Mouse (Mus musculus) C2C12 (cell line): ENCODE measurements around the gene Ndufc1. TPM values are rescaled to one million over a fixed set of nuclear protein-coding genes. Genes with fewer than 3 reads are reported as not detected.

ENCODE experiments used
- H3K27me3 ChIP-seq: one replicate; pipeline ENCODE4 v1.6.1; 2011; ENCODE audit not compliant: control insufficient read depth, insufficient read depth, insufficient read length
- H3K36me3 ChIP-seq: one replicate; pipeline ENCODE4 v1.6.1; 2011; ENCODE audit not compliant: control insufficient read depth, insufficient read depth
- H3K4me3 ChIP-seq: one replicate; pipeline ENCODE4 v1.5.1; 2011; ENCODE audit warnings: mild to moderate bottlenecking, control low read depth; ENCODE audit not compliant: poor library complexity, insufficient read depth, severe bottlenecking
- H3K79me2 ChIP-seq: one replicate; pipeline ENCODE4 v1.6.1; 2011; ENCODE audit not compliant: control insufficient read depth, insufficient read depth
- H3K79me3 ChIP-seq: one replicate; pipeline ENCODE4 v1.6.1; 2011; ENCODE audit warnings: low read depth, control low read depth
- H3ac ChIP-seq: one replicate; pipeline ENCODE3; 2011; ENCODE audit warnings: low read depth; ENCODE audit not compliant: control insufficient read depth, insufficient read length
- CEBPB ChIP-seq: IDR thresholded peaks from one replicate; pipeline ENCODE4 v1.6.1; 2011; ENCODE audit warnings: low read depth, mild to moderate bottlenecking, control low read depth, moderate library complexity
- CTCF ChIP-seq: IDR thresholded peaks from one replicate; pipeline ENCODE4 v1.5.1; 2011; ENCODE audit not compliant: control insufficient read depth, insufficient read depth, insufficient read length
- FOSL1 ChIP-seq: IDR thresholded peaks from one replicate; pipeline ENCODE4 v1.8.0; 2011; ENCODE audit warnings: mild to moderate bottlenecking, low read length; ENCODE audit not compliant: poor library complexity, insufficient read depth, severe bottlenecking
- MAX ChIP-seq: IDR thresholded peaks from one replicate; pipeline ENCODE4 v1.6.1; 2011; ENCODE audit warnings: mild to moderate bottlenecking, control low read depth
- MYOD1 ChIP-seq: IDR thresholded peaks from one replicate; pipeline ENCODE4 v1.6.1; 2011; ENCODE audit warnings: low read depth; ENCODE audit not compliant: control insufficient read depth, insufficient read length
- MYOG ChIP-seq: IDR thresholded peaks from one replicate; pipeline ENCODE4 v1.6.1; 2011; ENCODE audit not compliant: control insufficient read depth, insufficient read length; ENCODE audit errors: extremely low read depth
- USF1 ChIP-seq: IDR thresholded peaks from one replicate; pipeline ENCODE4 v1.6.1; 2011; ENCODE audit warnings: low read depth, mild to moderate bottlenecking, control low read depth, moderate library complexity
- polyA plus RNA-seq: library from polyadenylated mRNA; unstranded; fragments of >200 nt; fragmentation: generic; extraction: Trizol; gene quantifications from one replicate; pipeline ENCODE4 v1.2.1, GENCODE M21; 2012; ENCODE audit warnings: missing spikeins

Ndufc1 gene
- polyA plus RNA-seq, 1 experiment: 473 TPM

- Histone ChIP-seq H3K79me3 (no peaks in the 10 kb centered on the region), H3K4me3 (no peak overlapping the region), H3K36me3 (peaks cover 11% of the 10 kb centered on the region), H3ac (no peak overlapping the region), H3K27me3 (no peaks in the 10 kb centered on the region), H3K79me2 (no peaks in the 10 kb centered on the region)
- TF ChIP-seq CTCF (no peak), MAX (no peak), CEBPB (no peak), MYOG (no peak), FOSL1 (no peak), USF1 (no peak), MYOD1 (no peak)
These were observed 9.3 kb downstream of the Ndufc1 start for GRCm38 (mm10) chr3:51399531-51399930.

DNA sequence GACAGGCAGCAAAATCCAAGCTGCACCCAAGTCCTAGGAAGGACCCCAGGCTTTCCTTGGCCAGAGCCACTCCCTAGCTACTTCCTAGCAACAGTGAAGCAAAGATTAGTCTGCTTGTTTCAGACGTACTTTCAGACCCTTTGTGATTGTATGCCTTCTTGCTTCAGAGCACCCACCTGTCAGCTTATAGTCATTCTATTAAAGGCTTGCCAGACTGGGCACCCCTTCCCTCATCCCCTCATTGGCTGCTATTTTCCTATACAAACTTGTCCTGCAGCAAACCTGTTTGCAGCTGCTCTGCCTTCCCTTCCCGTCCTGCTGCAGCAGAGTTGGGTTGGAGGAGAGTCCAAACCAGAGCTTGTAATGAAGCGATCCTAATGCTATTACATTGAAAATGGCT is 10.1 kb downstream of the Ndufc1 start:
- Histone ChIP-seq H3ac (no peak overlapping the region), H3K4me3 (no peak overlapping the region), H3K27me3 (no peaks in the 10 kb centered on the region), H3K36me3 (peaks cover 8% of the 10 kb centered on the region), H3K79me3 (no peaks in the 10 kb centered on the region), H3K79me2 (no peaks in the 10 kb centered on the region)
- TF ChIP-seq CTCF (no peak), FOSL1 (no peak), MYOG (no peak), MAX (no peak), USF1 (no peak), MYOD1 (no peak), CEBPB (no peak)

- TF ChIP-seq MYOD1 (no peak), MAX (no peak), CTCF (no peak), CEBPB (no peak), MYOG (no peak), FOSL1 (no peak), USF1 (no peak)
- Histone ChIP-seq H3K79me2 (no peaks in the 10 kb centered on the region), H3K27me3 (no peaks in the 10 kb centered on the region), H3K79me3 (no peaks in the 10 kb centered on the region), H3K4me3 (no peak overlapping the region), H3K36me3 (peaks cover 2% of the 10 kb centered on the region), H3ac (no peak overlapping the region)
These were observed 11.0 kb downstream of the Ndufc1 start for GRCm38 (mm10) chr3:51397700-51398299.

- Histone ChIP-seq H3K79me2 (no peaks in the 10 kb centered on the region), H3K4me3 (no peak within 1 kb of the TSS)
- TF ChIP-seq CTCF (no peak), MAX (no peak), FOSL1 (no peak), USF1 (no peak), MYOG (no peak), CEBPB (no peak), MYOD1 (no peak)
These were observed 12.3 kb downstream of the Ndufc1 start, which contains the start of gene Mgarp for GRCm38 (mm10) chr3:51396219-51397068. Mgarp (minus strand) TSS chr3:51396738.

GRCm38 (mm10) chr3:51395461-51396145 is 13.2 kb downstream of the Ndufc1 start:
- Histone ChIP-seq H3K27me3 (no peaks in the 10 kb centered on the region), H3K79me2 (no peaks in the 10 kb centered on the region), H3K79me3 (no peaks in the 10 kb centered on the region), H3K4me3 (no peak overlapping the region), H3K36me3 (no peaks in the 10 kb centered on the region), H3ac (no peak overlapping the region)
- TF ChIP-seq MYOD1 (no peak), CTCF (no peak), USF1 (no peak), MAX (no peak), FOSL1 (no peak), CEBPB (no peak), MYOG (no peak)

More at GRCm38 (mm10) chr3:51396219-51397068, 12.3 kb downstream of the Ndufc1 start, which contains the start of gene Mgarp:
- Histone ChIP-seq H3K36me3 (no peaks in the 10 kb centered on the region), H3K79me3 (no peaks in the 10 kb centered on the region), H3ac (no peak within 1 kb of the TSS), H3K27me3 (no peaks in the 10 kb centered on the region)
